Mouse (Mus musculus) adrenal gland, postnatal 36 days (tissue): Measurements from ENCODE around the gene En2. TPM values are rescaled to one million over a fixed set of nuclear protein-coding genes. Genes with fewer than 3 reads are reported as not detected.

Experiments used
- DNase-seq, 2 experiments: peaks; one replicate each; pipeline ENCODE4 v3.0.0; 2021; ENCODE audit warnings: mixed read lengths in 1 of 2
- long read RNA-seq, 2 experiments: library from polyadenylated mRNA; stranded (forward); transcript quantifications; one replicate each; pipeline ENCODE4 v2.0.0; 2021; ENCODE audit warnings: borderline sequencing depth in 2 of 2
- total RNA-seq, 2 experiments: library from RNA; stranded (reverse); gene quantifications; 2 replicates each; pipeline ENCODE4 v1.2.3; 2021

En2 gene
- under 1 TPM; 0.07 to 0.16 TPM for total RNA-seq
- long read RNA-seq, experiment 1, result 0 reads
- long read RNA-seq, experiment 2, result 0 reads

GRCm38 (mm10) chr5:28165358-28166255 is at the start of gene En2:
Gene En2, plus strand, starts transcription at chr5:28165694.
- peak; percentile 68 to 69 for DNase-seq

GRCm38 (mm10) chr5:28117251-28117880 is 48.1 kb upstream of the En2 start:
- no peak for DNase-seq

GRCm38 (mm10) chr5:28117882-28118530 is 47.5 kb upstream of the En2 start:
- DNase-seq, result peak; percentile 22 to 44

GRCm38 (mm10) chr5:28118531-28118925 is 47.0 kb upstream of the En2 start:
- no peak for DNase-seq

- DNase-seq, result no peak
These were observed 45.9 kb upstream of the En2 start for GRCm38 (mm10) chr5:28119576-28119975.

- DNase-seq, result peak; percentile 73 to 74
These were observed 42.7 kb upstream of the En2 start for GRCm38 (mm10) chr5:28122491-28123454.

- DNase-seq, result no peak
These were observed 42.1 kb upstream of the En2 start for GRCm38 (mm10) chr5:28123455-28123825.

GRCm38 (mm10) chr5:28124321-28125230 is 40.9 kb upstream of the En2 start:
- no peak for DNase-seq

- DNase-seq, result no peak
These were observed 36.6 kb upstream of the En2 start for GRCm38 (mm10) chr5:28128851-28129250.

- DNase-seq, result peak; percentile 15 to 54
These were observed 33.3 kb upstream of the En2 start for GRCm38 (mm10) chr5:28132231-28132630.

- no peak for DNase-seq
These were observed 29.1 kb upstream of the En2 start for GRCm38 (mm10) chr5:28136438-28136837.

- DNase-seq, result no peak
These were observed 20.9 kb upstream of the En2 start for GRCm38 (mm10) chr5:28144555-28144954.

- no peak for DNase-seq
These were observed 19.5 kb upstream of the En2 start for GRCm38 (mm10) chr5:28146018-28146417.

GRCm38 (mm10) chr5:28148473-28148872 is 17.0 kb upstream of the En2 start:
- no peak for DNase-seq

GRCm38 (mm10) chr5:28149436-28149835 is 16.1 kb upstream of the En2 start:
- no peak for DNase-seq

- DNase-seq, result no peak
These were observed 8.3 kb upstream of the En2 start for GRCm38 (mm10) chr5:28157044-28157730.

GRCm38 (mm10) chr5:28157781-28158180 is 7.7 kb upstream of the En2 start:
- no peak for DNase-seq

- no peak for DNase-seq
These were observed 7.0 kb upstream of the En2 start for GRCm38 (mm10) chr5:28158308-28159071.

- DNase-seq, result no peak
These were observed 6.4 kb upstream of the En2 start for GRCm38 (mm10) chr5:28159072-28159458.
